Mouse (Mus musculus): ENCODE measurements around the gene Snd1. TPM values are rescaled to one million over a fixed set of nuclear protein-coding genes. Genes with fewer than 3 reads are reported as not detected.
"Not testable (repeated sequence)": the region's sequence is repeated elsewhere in the genome, so short reads cannot be mapped to it uniquely, and the experiment has no call there.

The Snd1 gene
- polyA plus RNA-seq, 1 experiment = 62.1 TPM

- Histone ChIP-seq H3K4me3 (ENCODE audit: insufficient read depth, low read length) (no peak overlapping the region), H3K4me1 (ENCODE audit: control insufficient read depth, insufficient read depth, low read length) (no peaks in the 10 kb centered on the region; the same call in 1 of the 2 replicates), H3K27ac (ENCODE audit: insufficient read depth, low read length) (no peak overlapping the region)
- TF ChIP-seq POLR2A (IDR thresholded peaks at IDR 0.05; ENCODE audit: extremely low read depth, insufficient read depth, low read length) (no peak), CTCF (IDR thresholded peaks at IDR 0.05; ENCODE audit: extremely low read depth, insufficient read depth, low read length) (no peak)
Observed at GRCm38 (mm10) chr6:28503148-28503547, 28.2 kb downstream of the Snd1 start.

- Histone ChIP-seq H3K4me1 (ENCODE audit: control insufficient read depth, insufficient read depth, low read length) (no peaks in the 10 kb centered on the region; the same call in 1 of the 2 replicates), H3K27ac (ENCODE audit: insufficient read depth, low read length) (no peak overlapping the region), H3K4me3 (ENCODE audit: insufficient read depth, low read length) (no peak overlapping the region)
- TF ChIP-seq POLR2A (IDR thresholded peaks at IDR 0.05; ENCODE audit: extremely low read depth, insufficient read depth, low read length) (no peak), CTCF (IDR thresholded peaks at IDR 0.05; ENCODE audit: extremely low read depth, insufficient read depth, low read length) (no peak)
Observed at GRCm38 (mm10) chr6:28504611-28505010, 29.7 kb downstream of the Snd1 start.

GRCm38 (mm10) chr6:28507759-28508158, 32.8 kb downstream of the Snd1 start:
- no peak overlapping the region for H3K27ac ChIP-seq (ENCODE audit: insufficient read depth, low read length)
- no peaks in the 10 kb centered on the region; the same call in 1 of the 2 replicates for H3K4me1 ChIP-seq (ENCODE audit: control insufficient read depth, insufficient read depth, low read length)
- TF ChIP-seq CTCF (IDR thresholded peaks at IDR 0.05; ENCODE audit: extremely low read depth, insufficient read depth, low read length) = no peak
- no peak for TF ChIP-seq POLR2A (IDR thresholded peaks at IDR 0.05; ENCODE audit: extremely low read depth, insufficient read depth, low read length)
- H3K4me3 ChIP-seq (ENCODE audit: insufficient read depth, low read length) = no peak overlapping the region

- Histone ChIP-seq H3K27ac (ENCODE audit: insufficient read depth, low read length) (no peak overlapping the region), H3K4me1 (ENCODE audit: control insufficient read depth, insufficient read depth, low read length) (no peaks in the 10 kb centered on the region), H3K4me3 (ENCODE audit: insufficient read depth, low read length) (no peak overlapping the region)
- TF ChIP-seq POLR2A (IDR thresholded peaks at IDR 0.05; ENCODE audit: extremely low read depth, insufficient read depth, low read length) (no peak), CTCF (IDR thresholded peaks at IDR 0.05; ENCODE audit: extremely low read depth, insufficient read depth, low read length) (no peak)
Observed at GRCm38 (mm10) chr6:28514195-28514594, 39.3 kb downstream of the Snd1 start.

- Histone ChIP-seq H3K27ac (ENCODE audit: insufficient read depth, low read length) (no peak overlapping the region), H3K4me1 (ENCODE audit: control insufficient read depth, insufficient read depth, low read length) (no peaks in the 10 kb centered on the region), H3K4me3 (ENCODE audit: insufficient read depth, low read length) (no peak overlapping the region)
- TF ChIP-seq POLR2A (IDR thresholded peaks at IDR 0.05; ENCODE audit: extremely low read depth, insufficient read depth, low read length) (no peak), CTCF (IDR thresholded peaks at IDR 0.05; ENCODE audit: extremely low read depth, insufficient read depth, low read length) (no peak)
Observed at GRCm38 (mm10) chr6:28514830-28515350, 40.0 kb downstream of the Snd1 start.

- Histone ChIP-seq H3K4me1 (ENCODE audit: control insufficient read depth, insufficient read depth, low read length) (no peaks in the 10 kb centered on the region; the same call in 1 of the 2 replicates), H3K4me3 (ENCODE audit: insufficient read depth, low read length) (no peak overlapping the region), H3K27ac (ENCODE audit: insufficient read depth, low read length) (no peak overlapping the region)
- no peak for TF ChIP-seq POLR2A (IDR thresholded peaks at IDR 0.05; ENCODE audit: extremely low read depth, insufficient read depth, low read length)
Observed at GRCm38 (mm10) chr6:28516618-28517017, 41.7 kb downstream of the Snd1 start.

- TF ChIP-seq CTCF (IDR thresholded peaks at IDR 0.05; ENCODE audit: extremely low read depth, insufficient read depth, low read length) (no peak), POLR2A (IDR thresholded peaks at IDR 0.05; ENCODE audit: extremely low read depth, insufficient read depth, low read length) (no peak)
- no peak overlapping the region for H3K27ac ChIP-seq (ENCODE audit: insufficient read depth, low read length)
Observed at GRCm38 (mm10) chr6:28517050-28517449, 42.1 kb downstream of the Snd1 start.

GRCm38 (mm10) chr6:28519426-28519825, 44.5 kb downstream of the Snd1 start:
- no peak for TF ChIP-seq CTCF (IDR thresholded peaks at IDR 0.05; ENCODE audit: extremely low read depth, insufficient read depth, low read length)
- TF ChIP-seq POLR2A (IDR thresholded peaks at IDR 0.05; ENCODE audit: extremely low read depth, insufficient read depth, low read length) = no peak
- Histone ChIP-seq H3K4me3 (ENCODE audit: insufficient read depth, low read length) (no peak overlapping the region), H3K27ac (ENCODE audit: insufficient read depth, low read length) (no peak overlapping the region)

More at GRCm38 (mm10) chr6:28517050-28517449, 42.1 kb downstream of the Snd1 start:
- H3K4me3 ChIP-seq (ENCODE audit: insufficient read depth, low read length) = no peak overlapping the region
- no peaks in the 10 kb centered on the region; the same call in 1 of the 2 replicates for H3K4me1 ChIP-seq (ENCODE audit: control insufficient read depth, insufficient read depth, low read length)

GRCm38 (mm10) chr6:28520787-28521186, 45.8 kb downstream of the Snd1 start:
- H3K4me1 ChIP-seq (ENCODE audit: control insufficient read depth, insufficient read depth, low read length); H3K4me3 ChIP-seq (ENCODE audit: insufficient read depth, low read length): not testable (repeated sequence)

More at GRCm38 (mm10) chr6:28519426-28519825, 44.5 kb downstream of the Snd1 start:
- no peaks in the 10 kb centered on the region; the same call in 1 of the 2 replicates for H3K4me1 ChIP-seq (ENCODE audit: control insufficient read depth, insufficient read depth, low read length)

GRCm38 (mm10) chr6:28521416-28521815, 46.5 kb downstream of the Snd1 start:
- Histone ChIP-seq H3K4me3 (ENCODE audit: insufficient read depth, low read length) (no peak overlapping the region), H3K27ac (ENCODE audit: insufficient read depth, low read length) (no peak overlapping the region), H3K4me1 (ENCODE audit: control insufficient read depth, insufficient read depth, low read length) (no peaks in the 10 kb centered on the region; the same call in 1 of the 2 replicates)
- no peak for TF ChIP-seq POLR2A (IDR thresholded peaks at IDR 0.05; ENCODE audit: extremely low read depth, insufficient read depth, low read length)

More at GRCm38 (mm10) chr6:28520787-28521186, 45.8 kb downstream of the Snd1 start:
- not testable (repeated sequence) for H3K27ac ChIP-seq (ENCODE audit: insufficient read depth, low read length)
